Mouse (Mus musculus) forebrain, embryonic 14.5 days (tissue): ENCODE data around the gene Dapk2. TPM values are rescaled to one million over a fixed set of nuclear protein-coding genes. Genes with fewer than 3 reads are reported as not detected.

ENCODE experiments used
- ATAC-seq: fragments of 200-750 bp; cut with Nextera tagmentation; 2 replicates; pipeline ENCODE4 v1.8.0; 2017; ENCODE audit warnings: mild to moderate bottlenecking, moderate library complexity
- DNase-seq: peaks from one replicate; pipeline ENCODE4 v3.0.0-alpha.2; 2015; ENCODE audit warnings: low spot score
- H3K27ac ChIP-seq: fragments of 300-500 bp; sonication (generic); 2 replicates; pipeline ENCODE4 v1.5.1; 2014; ENCODE audit warnings: low read depth, mild to moderate bottlenecking, control low read depth, low read length, moderate library complexity
- H3K27me3 ChIP-seq: fragments of 300-500 bp; sonication (generic); replicated peaks from 2 replicates; pipeline ENCODE4 v1.6.1; 2014; ENCODE audit warnings: low read length, control low read depth, mixed read lengths; ENCODE audit not compliant: control insufficient read depth, insufficient read depth
- H3K36me3 ChIP-seq: fragments of 300-500 bp; sonication (generic); 2 replicates; pipeline ENCODE4 v1.6.1; 2014; ENCODE audit warnings: low read length, control low read depth; ENCODE audit not compliant: control insufficient read depth, insufficient read depth
- H3K4me1 ChIP-seq: fragments of 300-500 bp; sonication (generic); 2 replicates; pipeline ENCODE4 v1.6.1; 2014; ENCODE audit warnings: antibody characterized with exemption, low read length, control low read depth; ENCODE audit not compliant: control insufficient read depth, insufficient read depth
- H3K4me2 ChIP-seq: fragments of 300-500 bp; sonication (generic); 2 replicates; pipeline ENCODE4 v1.6.1; 2014; ENCODE audit warnings: mild to moderate bottlenecking, control low read depth, low read length
- H3K4me3 ChIP-seq: fragments of 300-500 bp; sonication (generic); 2 replicates; pipeline ENCODE4 v1.5.1; 2014; ENCODE audit warnings: low read depth, low read length, control low read depth
- H3K9ac ChIP-seq: fragments of 300-500 bp; sonication (generic); 2 replicates; pipeline ENCODE4 v1.6.1; 2014; ENCODE audit warnings: mild to moderate bottlenecking, low read length, control low read depth, moderate library complexity
- H3K9me3 ChIP-seq: fragments of 300-500 bp; sonication (generic); replicated peaks from 2 replicates; pipeline ENCODE4 v1.6.1; 2016; ENCODE audit warnings: low read length, control low read depth, mixed read lengths; ENCODE audit not compliant: control insufficient read depth
- WGBS: fragments of 180-500 bp; shearing (Covaris S2); extraction: QIAGEN DNeasy Blood & Tissue Kit; methylation state at CpG from one replicate; pipeline ENCODE4 v1.1.7; 2014; 5-methylcytosine and 5-hydroxymethylcytosine counted together
- polyA plus RNA-seq: library from polyadenylated mRNA; unstranded; fragments of >200 nt; fragmentation: Nextera tagmentation; extraction: Ambion mirVana; gene quantifications from 2 replicates; pipeline ENCODE4 v1.2.1, GENCODE M21; 2014

The Dapk2 gene
- polyA plus RNA-seq, 1 experiment from 2014 or later, result 2.3 TPM

GRCm38 (mm10) chr9:66265645-66266044 is 107.6 kb downstream of the Dapk2 start:
- no peak overlapping the region for H3K9ac ChIP-seq
- no peaks in the 10 kb centered on the region for H3K9me3 ChIP-seq
- H3K4me2 ChIP-seq, result no peak overlapping the region
- WGBS, result 52% methylated on average over 2 of the region's 2 CpGs
- H3K27ac ChIP-seq, result no peak overlapping the region
- DNase-seq (no peak), ATAC-seq (no peak)
- H3K27me3 ChIP-seq, result no peaks in the 10 kb centered on the region
- H3K4me3 ChIP-seq, result no peak overlapping the region
- no peaks in the 10 kb centered on the region for H3K4me1 ChIP-seq
- no peaks in the 10 kb centered on the region for H3K36me3 ChIP-seq

- no peaks in the 10 kb centered on the region for H3K27me3 ChIP-seq
- H3K4me3 ChIP-seq, result no peak overlapping the region
- no peaks in the 10 kb centered on the region for H3K4me1 ChIP-seq
- no peak overlapping the region for H3K27ac ChIP-seq
- H3K9me3 ChIP-seq, result no peaks in the 10 kb centered on the region
- no peaks in the 10 kb centered on the region for H3K36me3 ChIP-seq
- H3K4me2 ChIP-seq, result no peak overlapping the region
- 72% methylated on average over 5 of the region's 5 CpGs for WGBS
- ATAC-seq (no peak), DNase-seq (peak; percentile 11)
- H3K9ac ChIP-seq, result no peak overlapping the region
Observed at GRCm38 (mm10) chr9:66266237-66267170, 108.5 kb downstream of the Dapk2 start.

- DNase-seq, result no peak
- Histone ChIP-seq H3K4me3 (no peak overlapping the region), H3K9me3 (no peaks in the 10 kb centered on the region), H3K36me3 (no peaks in the 10 kb centered on the region), H3K9ac (no peak overlapping the region), H3K4me1 (no peaks in the 10 kb centered on the region), H3K4me2 (no peak overlapping the region), H3K27me3 (no peaks in the 10 kb centered on the region), H3K27ac (no peak overlapping the region)
- WGBS, result 76% methylated on average over 4 of the region's 4 CpGs
- no peak for ATAC-seq
Observed at GRCm38 (mm10) chr9:66268804-66269203, 110.8 kb downstream of the Dapk2 start.

GRCm38 (mm10) chr9:66270038-66270437 is 112.0 kb downstream of the Dapk2 start:
- Histone ChIP-seq H3K36me3 (no peaks in the 10 kb centered on the region), H3K4me2 (no peak overlapping the region), H3K4me3 (no peak overlapping the region), H3K27me3 (no peaks in the 10 kb centered on the region), H3K4me1 (peaks cover 7% of the 10 kb centered on the region), H3K9me3 (no peaks in the 10 kb centered on the region), H3K9ac (no peak overlapping the region), H3K27ac (no peak overlapping the region)
- no peak for ATAC-seq
- 70% methylated on average over 4 of the region's 4 CpGs for WGBS
- DNase-seq, result no peak

- 55% methylated on average over 5 of the region's 5 CpGs for WGBS
- no peaks in the 10 kb centered on the region for H3K27me3 ChIP-seq
Observed at GRCm38 (mm10) chr9:66271726-66272125, 113.7 kb downstream of the Dapk2 start.

GRCm38 (mm10) chr9:66273632-66274031 is 115.6 kb downstream of the Dapk2 start:
- Histone ChIP-seq H3K9ac (no peak overlapping the region), H3K36me3 (no peaks in the 10 kb centered on the region), H3K4me1 (peaks cover 15% of the 10 kb centered on the region), H3K4me2 (no peak overlapping the region), H3K27ac (no peak overlapping the region), H3K9me3 (no peaks in the 10 kb centered on the region), H3K4me3 (no peak overlapping the region), H3K27me3 (no peaks in the 10 kb centered on the region)
- DNase-seq, result no peak
- WGBS, result 68% methylated on average over 1 of the region's 1 CpGs
- no peak for ATAC-seq

More at GRCm38 (mm10) chr9:66271726-66272125, 113.7 kb downstream of the Dapk2 start:
- Histone ChIP-seq H3K9me3 (no peaks in the 10 kb centered on the region), H3K27ac (no peak overlapping the region), H3K36me3 (no peaks in the 10 kb centered on the region), H3K4me2 (no peak overlapping the region), H3K4me3 (no peak overlapping the region), H3K9ac (no peak overlapping the region), H3K4me1 (peaks cover 15% of the 10 kb centered on the region)
- DNase-seq (no peak), ATAC-seq (no peak)

- Histone ChIP-seq H3K9me3 (no peaks in the 10 kb centered on the region), H3K4me3 (no peak overlapping the region), H3K27me3 (no peaks in the 10 kb centered on the region), H3K4me1 (peaks cover 15% of the 10 kb centered on the region), H3K9ac (no peak overlapping the region), H3K4me2 (peak overlapping the region; percentile 45; the same call in 1 of the 2 replicates), H3K36me3 (no peaks in the 10 kb centered on the region), H3K27ac (peak overlapping the region; percentile 75; the same call in 1 of the 2 replicates)
- ATAC-seq (peak; percentile 42; the same call in 1 of the 2 replicates), DNase-seq (no peak)
- 11% methylated on average over 3 of the region's 3 CpGs for WGBS
Observed at GRCm38 (mm10) chr9:66274657-66275056, 116.6 kb downstream of the Dapk2 start.

- H3K9me3 ChIP-seq, result no peaks in the 10 kb centered on the region
- peaks cover 15% of the 10 kb centered on the region for H3K4me1 ChIP-seq
- peak overlapping the region; percentile 74; the same call in 1 of the 2 replicates for H3K27ac ChIP-seq
- H3K9ac ChIP-seq, result 0 out of 2 replicates have a peak overlapping the region, but pooled peaks have one; percentile 1
- WGBS, result under 1% methylated on average over 15 of the region's 15 CpGs
- H3K36me3 ChIP-seq, result no peaks in the 10 kb centered on the region
- peak overlapping the region; percentile 45 for H3K4me2 ChIP-seq
- DNase-seq (peak; percentile 80), ATAC-seq (peak; percentile 86)
- no peaks in the 10 kb centered on the region for H3K27me3 ChIP-seq
- 0 out of 2 replicates have a peak overlapping the region, but pooled peaks have one; percentile 4 for H3K4me3 ChIP-seq
Observed at GRCm38 (mm10) chr9:66275267-66275991, 117.4 kb downstream of the Dapk2 start.
